Comparison of ENCODE assay signal across 9 mouse cellular contexts in genomic region chr11:43575376-43576151, GRCm38 (mm10). TPM values are rescaled to one million over a fixed set of nuclear protein-coding genes. Genes with fewer than 3 reads are reported as not detected.
DNase-seq lines count a peak whose midpoint lies in the region; ATAC-seq lines count a peak whose summit lies in the region.
"Had no signal": no experiment of that assay in that cellular context is flagged by ENCODE, and none has a peak within 500 bp of the region (broad histone marks: within the 10 kb centered on the region; RNA-seq: fewer than 3 reads in every experiment).

No protein-coding gene starts in this region.

- H3K27me3 ChIP-seq in hindbrain, embryonic 14.5 days (ENCODE audit: control insufficient read depth, insufficient read depth, low read length): no peaks in the 10 kb centered on the region

- H3K4me3 ChIP-seq in hindbrain, embryonic 14.5 days (replicated peaks; ENCODE audit: low read length): no peak overlapping the region

- peak overlapping the region; percentile 23 for H3K4me2 ChIP-seq in hindbrain, embryonic 14.5 days (replicated peaks)

- peaks cover 13% of the 10 kb centered on the region for H3K4me1 ChIP-seq in hindbrain, embryonic 14.5 days (replicated peaks; ENCODE audit: control insufficient read depth, insufficient read depth, low read length)

- intact Hi-C loops in gastrocnemius, postnatal 14 days (cut with DNase I; ENCODE audit: low total_unique reads): no loop called here

- H3K27ac ChIP-seq in hindbrain, embryonic 14.5 days: peak overlapping the region; percentile 60

- no peak overlapping the region for H3K9ac ChIP-seq in hindbrain, embryonic 14.5 days

- no peaks in the 10 kb centered on the region for H3K9me3 ChIP-seq in hindbrain, embryonic 14.5 days (ENCODE audit: control insufficient read depth, low read length)

- DNase-seq in thymus, postnatal 4 days: peak; percentile 31
- no peak for DNase-seq in thymus, postnatal 10 days (ENCODE audit: low spot score in 2 of 2)
- DNase-seq in hindbrain, embryonic 14.5 days (ENCODE audit: low spot score): no peak
- DNase-seq in mesoderm, embryonic 11.5 days (ENCODE audit: low read depth, low spot score): peak; percentile 50
- DNase-seq in cerebellum, adult 18-20 months: no peak
- no peak for DNase-seq in gastrocnemius, postnatal 14 days
- DNase-seq: gastrocnemius, postnatal 10 days had no signal

- WGBS in hindbrain, embryonic 14.5 days: 7% methylated on average over 9 of the region's 9 CpGs

- H3K36me3 ChIP-seq in hindbrain, embryonic 14.5 days (replicated peaks; ENCODE audit: control insufficient read depth, insufficient read depth): peaks cover 7% of the 10 kb centered on the region; the same call in 1 of the 2 replicates

- ATAC-seq in hindbrain, embryonic 14.5 days (ENCODE audit: low FRiP score): peak; percentile 86
- ATAC-seq in erythroblast, adult 5-6 weeks (replicated peaks; ENCODE audit: low FRiP score, poor library complexity, severe bottlenecking): no peak

RNA-seq across cellular contexts. Expression of gene 4933415A04Rik, which starts 11.3 kb away (rescaled TPM):
- 2.2 and 3.3 TPM in 2 replicates for polyA plus RNA-seq in hindbrain, embryonic 14.5 days (2014; fragmentation: Nextera tagmentation; extraction: Ambion mirVana)
- total RNA-seq in erythroblast, adult 5-6 weeks (2015; ENCODE audit: low replicate concordance): not detected in 2 replicates
- total RNA-seq in erythroblast, adult 5-6 weeks (2017; ENCODE audit: low replicate concordance): not detected in 2 replicates
- under 1 TPM; 0.10 to 0.16 TPM for total RNA-seq in gastrocnemius, postnatal 14 days (2021)

RNA-seq across cellular contexts. Expression of gene Fabp6, which starts 25.8 kb away (rescaled TPM):
- polyA plus RNA-seq in hindbrain, embryonic 14.5 days (2014; fragmentation: Nextera tagmentation; extraction: Ambion mirVana): not detected in 2 replicates
- total RNA-seq in erythroblast, adult 5-6 weeks (2015; ENCODE audit: low replicate concordance): not detected in 2 replicates
- total RNA-seq in erythroblast, adult 5-6 weeks (2017; ENCODE audit: low replicate concordance): not detected in 2 replicates
- total RNA-seq in gastrocnemius, postnatal 14 days (2021): not detected
- total RNA-seq: gastrocnemius, postnatal 10 days; neutrophil, adult 5-6 weeks had no signal

RNA-seq across cellular contexts. Expression of gene Ccnjl, which starts 47.0 kb away (rescaled TPM):
- 10.9 and 11.9 TPM in 2 replicates for polyA plus RNA-seq in hindbrain, embryonic 14.5 days (2014; fragmentation: Nextera tagmentation; extraction: Ambion mirVana)
- not detected in 2 replicates for total RNA-seq in erythroblast, adult 5-6 weeks (2015; ENCODE audit: low replicate concordance)
- total RNA-seq in erythroblast, adult 5-6 weeks (2017; ENCODE audit: low replicate concordance): 0.98 TPM in 1 of 2 replicates, not detected in the other
- 1 to 10 TPM in 1 of 2 experiments, under 1 TPM in 1; 0.78 to 1.0 TPM for total RNA-seq in gastrocnemius, postnatal 14 days (2021)
- total RNA-seq: neutrophil, adult 5-6 weeks had no signal

Comparison
In these comparisons a context has a peak if more than half of its experiments do, and no peak if none do; other contexts are left out.
1. DNase-seq: peak in thymus, postnatal 4 days (single experiment) and mesoderm, embryonic 11.5 days (single experiment); none in thymus, postnatal 10 days (0 of 2), hindbrain, embryonic 14.5 days (single experiment), cerebellum, adult 18-20 months (0 of 2) and gastrocnemius, postnatal 14 days (single experiment).